Mouse (Mus musculus) thymus, adult 2 months (tissue): ENCODE measurements around the gene Abcc1.

Experiments
- CTCF ChIP-seq: fragments of 200-500 bp; IDR thresholded peaks from 2 replicates; pipeline ENCODE4 v1.5.1; 2012; ENCODE audit warnings: mild to moderate bottlenecking, control low read depth, low read length, moderate library complexity, borderline replicate concordance; ENCODE audit not compliant: control insufficient read depth, poor library complexity, insufficient read depth; ENCODE audit errors: extremely low read depth
- POLR2A ChIP-seq: fragments of 200-500 bp; IDR thresholded peaks from 2 replicates; pipeline ENCODE4 v1.6.1; 2012; ENCODE audit warnings: mild to moderate bottlenecking, low read length, control low read depth, moderate library complexity; ENCODE audit not compliant: control insufficient read depth, poor library complexity, insufficient read depth; ENCODE audit errors: extremely low read depth

DNA sequence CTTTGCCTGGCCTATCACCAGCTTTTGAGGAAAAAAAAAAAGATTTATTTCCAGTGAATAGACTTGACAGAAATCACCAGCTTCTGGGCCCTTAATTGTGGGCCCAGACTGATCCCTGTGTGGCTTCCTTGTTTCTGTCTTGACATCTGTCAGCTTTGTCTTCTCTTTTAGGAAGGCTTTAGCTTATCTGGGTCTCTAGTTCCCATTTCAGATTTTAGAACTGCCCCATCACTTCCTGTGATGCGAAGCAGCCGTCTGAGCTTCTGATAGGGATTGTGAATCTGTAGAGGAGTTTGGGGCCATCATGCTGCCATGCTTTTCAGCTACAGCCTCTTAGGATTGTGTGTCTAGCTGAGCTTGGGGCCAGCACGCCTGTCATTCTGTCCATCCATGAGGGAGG is 48.4 kb downstream of the Abcc1 start:
- no peak for TF ChIP-seq CTCF
- no peak for TF ChIP-seq POLR2A
